Mouse (Mus musculus): ENCODE measurements at regions not wholly inside any gene's neighbourhood (a gene's known extent, or its start where the extent isn't known, plus 50 kb on each side); places are given as distances from the start of the nearest gene placed in this dataset.
"Not testable (repeated sequence)": the region's sequence is repeated elsewhere in the genome, so short reads cannot be mapped to it uniquely, and the experiment has no call there.

- TF ChIP-seq POLR2A (IDR thresholded peaks at IDR 0.05; ENCODE audit: borderline replicate concordance, extremely low read depth, insufficient read depth, insufficient read length) = no peak
- no peak overlapping the region for H3K9ac ChIP-seq (ENCODE audit: low read depth, low read length, severe bottlenecking)
- H3K4me2 ChIP-seq (replicated peaks; ENCODE audit: low read depth, low read length, severe bottlenecking) = no peak overlapping the region
- H3K4me3 ChIP-seq (replicated peaks; ENCODE audit: low read length) = no peak overlapping the region
- 0 out of 2 replicates have a peak, but pooled peaks cover 7% of the 10 kb centered on the region for H3K4me1 ChIP-seq (ENCODE audit: control insufficient read depth, insufficient read depth, low read length)
- H3K27me3 ChIP-seq (ENCODE audit: control insufficient read depth, insufficient read depth, low read length) = no peaks in the 10 kb centered on the region
- H3K27ac ChIP-seq (replicated peaks; ENCODE audit: low read depth, low read length) = no peak overlapping the region
- no peak for DNase-seq (ENCODE audit: low spot score)
- no peaks in the 10 kb centered on the region for H3K36me3 ChIP-seq (ENCODE audit: control insufficient read depth, insufficient read depth, low read length)
- ATAC-seq (ENCODE audit: low FRiP score, low read depth) = no peak
- WGBS = 85% methylated on average over 5 of the region's 5 CpGs
- H3K9me3 ChIP-seq (ENCODE audit: control insufficient read depth, low read length) = no peaks in the 10 kb centered on the region
Measured at GRCm38 (mm10) chr5:64697466-64697865, 105.7 kb upstream of the Klf3 start.

- WGBS = 87% methylated on average over 6 of the region's 6 CpGs
- ATAC-seq (ENCODE audit: low FRiP score, low read depth) (no peak), DNase-seq (ENCODE audit: low spot score) (no peak)
- H3K9ac ChIP-seq (ENCODE audit: low read depth, low read length, severe bottlenecking) = no peak overlapping the region
- no peaks in the 10 kb centered on the region for H3K27me3 ChIP-seq (ENCODE audit: control insufficient read depth, insufficient read depth, low read length)
- no peak for TF ChIP-seq POLR2A (IDR thresholded peaks at IDR 0.05; ENCODE audit: borderline replicate concordance, extremely low read depth, insufficient read depth, insufficient read length)
- H3K9me3 ChIP-seq (ENCODE audit: control insufficient read depth, low read length) = no peaks in the 10 kb centered on the region
- no peaks in the 10 kb centered on the region for H3K36me3 ChIP-seq (ENCODE audit: control insufficient read depth, insufficient read depth, low read length)
- H3K27ac ChIP-seq (replicated peaks; ENCODE audit: low read depth, low read length) = no peak overlapping the region
- no peak overlapping the region for H3K4me3 ChIP-seq (replicated peaks; ENCODE audit: low read length)
- H3K4me2 ChIP-seq (replicated peaks; ENCODE audit: low read depth, low read length, severe bottlenecking) = no peak overlapping the region
- peaks cover 14% of the 10 kb centered on the region for H3K4me1 ChIP-seq (ENCODE audit: control insufficient read depth, insufficient read depth, low read length)
Measured at GRCm38 (mm10) chr5:64698458-64699116, 104.6 kb upstream of the Klf3 start.

GRCm38 (mm10) chr5:64700030-64700429, 103.2 kb upstream of the Klf3 start:
- no peak overlapping the region for H3K4me2 ChIP-seq (replicated peaks; ENCODE audit: low read depth, low read length, severe bottlenecking)
- H3K27ac ChIP-seq (replicated peaks; ENCODE audit: low read depth, low read length) = no peak overlapping the region
- H3K27me3 ChIP-seq (ENCODE audit: control insufficient read depth, insufficient read depth, low read length) = no peaks in the 10 kb centered on the region
- ATAC-seq (ENCODE audit: low FRiP score, low read depth) (no peak), DNase-seq (ENCODE audit: low spot score) (no peak)
- H3K4me1 ChIP-seq (ENCODE audit: control insufficient read depth, insufficient read depth, low read length) = peaks cover 25% of the 10 kb centered on the region
- 70% methylated on average over 6 of the region's 6 CpGs for WGBS
- no peak overlapping the region for H3K9ac ChIP-seq (ENCODE audit: low read depth, low read length, severe bottlenecking)
- H3K9me3 ChIP-seq (ENCODE audit: control insufficient read depth, low read length) = no peaks in the 10 kb centered on the region
- no peak for TF ChIP-seq POLR2A (IDR thresholded peaks at IDR 0.05; ENCODE audit: borderline replicate concordance, extremely low read depth, insufficient read depth, insufficient read length)
- H3K36me3 ChIP-seq (ENCODE audit: control insufficient read depth, insufficient read depth, low read length) = no peaks in the 10 kb centered on the region
- H3K4me3 ChIP-seq (replicated peaks; ENCODE audit: low read length) = no peak overlapping the region

- TF ChIP-seq POLR2A (IDR thresholded peaks at IDR 0.05; ENCODE audit: borderline replicate concordance, extremely low read depth, insufficient read depth, insufficient read length) = no peak
- Histone ChIP-seq H3K36me3 (ENCODE audit: control insufficient read depth, insufficient read depth, low read length) (no peaks in the 10 kb centered on the region), H3K4me1 (ENCODE audit: control insufficient read depth, insufficient read depth, low read length) (peaks cover 27% of the 10 kb centered on the region), H3K27me3 (ENCODE audit: control insufficient read depth, insufficient read depth, low read length) (no peaks in the 10 kb centered on the region), H3K9ac (ENCODE audit: low read depth, low read length, severe bottlenecking) (no peak overlapping the region), H3K9me3 (ENCODE audit: control insufficient read depth, low read length) (no peaks in the 10 kb centered on the region), H3K27ac (replicated peaks; ENCODE audit: low read depth, low read length) (peak overlapping the region; percentile 39), H3K4me3 (replicated peaks; ENCODE audit: low read length) (no peak overlapping the region), H3K4me2 (replicated peaks; ENCODE audit: low read depth, low read length, severe bottlenecking) (no peak overlapping the region)
- WGBS = 77% methylated on average over 14 of the region's 14 CpGs
- ATAC-seq (ENCODE audit: low FRiP score, low read depth) (no peak), DNase-seq (ENCODE audit: low spot score) (no peak)
Measured at GRCm38 (mm10) chr5:64701219-64701779, 101.9 kb upstream of the Klf3 start.

GRCm38 (mm10) chr5:64701780-64702231, 101.4 kb upstream of the Klf3 start:
- Histone ChIP-seq H3K4me3 (replicated peaks; ENCODE audit: low read length) (no peak overlapping the region), H3K27me3 (ENCODE audit: control insufficient read depth, insufficient read depth, low read length) (no peaks in the 10 kb centered on the region), H3K9me3 (ENCODE audit: control insufficient read depth, low read length) (no peaks in the 10 kb centered on the region), H3K36me3 (ENCODE audit: control insufficient read depth, insufficient read depth, low read length) (no peaks in the 10 kb centered on the region), H3K9ac (ENCODE audit: low read depth, low read length, severe bottlenecking) (no peak overlapping the region), H3K4me2 (replicated peaks; ENCODE audit: low read depth, low read length, severe bottlenecking) (peak overlapping the region; percentile 3; the same call in 1 of the 2 replicates), H3K4me1 (ENCODE audit: control insufficient read depth, insufficient read depth, low read length) (peaks cover 27% of the 10 kb centered on the region), H3K27ac (replicated peaks; ENCODE audit: low read depth, low read length) (peak overlapping the region; percentile 39)
- TF ChIP-seq POLR2A (IDR thresholded peaks at IDR 0.05; ENCODE audit: borderline replicate concordance, extremely low read depth, insufficient read depth, insufficient read length) = no peak
- DNase-seq (ENCODE audit: low spot score) (no peak), ATAC-seq (ENCODE audit: low FRiP score, low read depth) (no peak; the same call in 1 of the 2 replicates)
- WGBS = 20% methylated on average over 7 of the region's 7 CpGs

- not testable (repeated sequence) for ATAC-seq (ENCODE audit: low FRiP score, low read depth); H3K9ac ChIP-seq (ENCODE audit: low read depth, low read length, severe bottlenecking); H3K27me3 ChIP-seq (ENCODE audit: control insufficient read depth, insufficient read depth, low read length); H3K36me3 ChIP-seq (ENCODE audit: control insufficient read depth, insufficient read depth, low read length); H3K4me2 ChIP-seq (replicated peaks; ENCODE audit: low read depth, low read length, severe bottlenecking); DNase-seq (ENCODE audit: low spot score); H3K4me3 ChIP-seq (replicated peaks; ENCODE audit: low read length); H3K9me3 ChIP-seq (ENCODE audit: control insufficient read depth, low read length); H3K27ac ChIP-seq (replicated peaks; ENCODE audit: low read depth, low read length)
- H3K4me1 ChIP-seq (ENCODE audit: control insufficient read depth, insufficient read depth, low read length) = peaks cover 27% of the 10 kb centered on the region
- WGBS = 74% methylated on average over 1 of the region's 1 CpGs
Measured at GRCm38 (mm10) chr5:64702404-64702803, 100.8 kb upstream of the Klf3 start.
